Mouse (Mus musculus) cerebellum, postnatal 14 days (tissue): ENCODE data around the gene Dok7.
A peak's percentile ranks its signal among the peaks of the same experiment; 100 is the strongest.

Experiments
- DNase-seq, 2 experiments: peaks; one replicate each; pipeline ENCODE4 v3.0.0; 2021; ENCODE audit warnings: mixed read lengths in 2 of 2

The Dok7 gene

DNA sequence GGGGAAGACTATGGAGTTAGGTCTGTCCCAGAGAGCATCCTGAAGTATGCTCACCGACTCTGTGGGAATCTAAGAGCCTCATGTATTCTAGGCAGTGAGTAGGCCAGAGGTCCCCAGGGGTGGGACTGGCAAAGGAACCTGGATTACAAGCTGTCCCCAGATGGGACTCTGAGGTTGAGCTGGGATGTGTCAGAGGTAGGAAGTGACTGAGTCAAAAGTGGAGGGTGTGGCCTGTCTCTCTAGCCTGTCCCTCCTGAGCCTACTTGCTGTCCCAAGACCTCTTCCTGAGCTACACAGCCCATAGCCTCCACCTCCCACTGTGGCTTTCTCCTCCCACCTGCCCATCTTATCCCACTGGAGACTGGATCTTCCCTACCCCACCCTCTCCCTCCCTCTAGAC lies 1.6 kb downstream of the Dok7 start:
- no peak for DNase-seq

DNA sequence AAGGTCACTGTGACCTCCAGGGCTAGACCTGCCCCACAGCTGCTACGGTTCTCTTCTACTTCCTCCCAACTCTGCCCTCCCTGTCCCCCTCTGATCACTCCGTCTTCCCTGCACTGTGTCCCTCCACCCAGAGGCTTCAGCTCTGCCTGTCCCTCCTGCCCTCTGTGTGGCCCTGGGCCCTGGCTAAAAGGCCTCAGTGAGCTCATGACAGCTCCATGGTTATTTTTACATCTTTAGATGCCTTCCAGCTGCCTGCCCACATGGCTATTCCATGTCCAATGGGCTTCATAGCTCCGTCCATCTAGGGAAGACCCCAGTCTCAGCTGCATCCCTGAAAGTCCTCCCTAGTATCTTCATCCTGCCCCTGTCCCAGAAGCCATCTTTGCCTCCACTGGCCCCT lies 3.5 kb downstream of the Dok7 start:
- no peak for DNase-seq

DNA sequence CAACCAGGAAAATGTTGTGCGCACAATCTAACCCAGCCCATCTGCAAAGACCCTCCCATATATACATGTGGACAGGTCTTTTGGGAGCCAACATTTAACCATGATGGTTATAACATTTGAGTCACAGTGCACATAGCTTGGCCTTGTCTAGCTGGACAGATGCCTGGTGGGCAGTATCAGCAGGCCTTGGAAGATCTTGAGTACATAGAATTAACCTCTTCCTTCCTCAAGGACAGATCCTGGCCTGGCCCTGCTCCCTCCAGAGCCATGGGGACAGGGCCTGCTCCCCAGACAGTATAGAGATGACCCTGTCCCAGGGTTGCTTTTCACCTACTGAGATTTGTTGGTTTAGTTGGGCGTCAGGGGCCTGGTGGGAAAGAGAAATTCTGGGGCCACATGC lies 13.3 kb downstream of the Dok7 start:
- no peak for DNase-seq

DNA sequence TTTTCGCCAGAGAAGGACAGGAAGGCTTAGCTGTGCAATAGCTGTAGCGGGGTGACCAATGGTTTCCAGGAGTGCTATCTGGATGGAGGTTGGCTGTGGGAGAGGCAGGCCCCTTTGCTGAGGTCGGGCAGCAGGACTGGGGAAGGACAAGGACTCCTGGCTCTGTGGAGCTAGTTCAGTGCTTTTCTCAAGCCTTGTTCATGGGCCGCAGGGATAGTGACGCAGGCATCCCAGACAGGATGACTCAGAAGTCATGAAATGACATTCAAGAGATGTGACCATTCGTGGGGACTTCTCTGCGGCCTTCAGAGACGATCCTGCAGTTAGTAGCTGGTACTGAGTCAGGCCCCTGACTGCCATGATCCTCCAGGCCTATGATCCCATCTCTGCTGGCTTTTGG lies 13.7 kb downstream of the Dok7 start:
- DNase-seq, result no peak

DNA sequence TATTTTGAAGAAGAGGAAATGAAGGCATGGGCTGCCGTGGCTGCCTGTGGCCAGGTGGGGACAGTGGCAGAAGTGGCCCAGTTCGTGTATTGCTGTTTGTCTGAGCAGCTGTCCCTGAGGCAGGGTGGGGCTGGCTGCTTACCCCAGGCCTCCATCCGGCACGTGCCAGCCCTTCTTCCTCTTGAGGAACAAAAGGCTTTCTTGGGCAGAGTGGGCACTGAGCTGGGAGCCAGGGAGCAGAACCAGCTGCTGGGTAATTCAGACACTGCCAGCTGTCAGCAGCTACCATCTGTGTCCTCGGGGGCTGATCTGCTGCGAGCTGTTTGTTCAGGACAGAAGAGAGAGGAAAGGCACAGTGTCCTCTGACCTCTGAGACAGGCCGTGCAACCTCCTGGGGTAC lies 14.4 kb downstream of the Dok7 start:
- DNase-seq, result peak in 1 of 2 experiments; percentile 49

DNA sequence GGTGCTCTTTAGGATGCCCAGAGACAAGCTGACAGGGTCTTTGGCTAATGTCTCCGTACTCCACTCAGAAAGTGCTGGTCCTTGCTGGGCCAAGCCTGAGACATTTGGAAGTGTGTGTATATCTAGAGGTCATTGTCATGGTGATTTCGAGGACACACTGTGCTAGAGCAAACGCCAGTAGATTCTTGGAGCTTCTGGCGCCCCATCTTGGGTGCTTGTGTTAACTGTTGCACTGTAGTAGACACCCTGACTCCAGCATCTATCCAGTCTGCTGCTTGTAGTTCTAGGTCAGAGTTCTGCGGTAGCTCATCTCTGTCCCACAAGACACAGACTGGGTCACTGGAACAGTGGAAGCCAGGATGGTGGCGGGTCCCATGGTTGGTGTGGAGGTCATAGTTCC lies 15.3 kb downstream of the Dok7 start:
- no peak for DNase-seq

DNA sequence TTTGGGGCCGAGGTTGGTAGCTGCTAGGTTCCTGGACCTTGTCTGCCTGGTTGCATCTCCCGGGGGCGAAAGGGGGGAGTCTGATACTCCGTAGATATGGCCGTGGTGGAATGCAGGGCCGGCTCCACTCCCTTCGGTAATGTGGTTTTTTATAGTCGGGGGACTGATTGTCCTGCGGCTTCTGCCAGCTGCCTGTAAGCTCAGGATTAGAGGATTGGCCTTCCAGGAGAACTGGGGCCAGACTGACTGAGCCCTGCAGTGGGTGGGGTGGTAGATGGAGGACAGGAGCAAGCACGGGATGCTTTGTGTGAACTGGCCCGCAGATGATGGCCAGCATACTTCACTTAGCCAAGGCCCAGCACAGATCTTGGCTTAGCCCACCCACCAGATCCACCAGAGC lies 16.7 kb downstream of the Dok7 start:
- no peak for DNase-seq

DNA sequence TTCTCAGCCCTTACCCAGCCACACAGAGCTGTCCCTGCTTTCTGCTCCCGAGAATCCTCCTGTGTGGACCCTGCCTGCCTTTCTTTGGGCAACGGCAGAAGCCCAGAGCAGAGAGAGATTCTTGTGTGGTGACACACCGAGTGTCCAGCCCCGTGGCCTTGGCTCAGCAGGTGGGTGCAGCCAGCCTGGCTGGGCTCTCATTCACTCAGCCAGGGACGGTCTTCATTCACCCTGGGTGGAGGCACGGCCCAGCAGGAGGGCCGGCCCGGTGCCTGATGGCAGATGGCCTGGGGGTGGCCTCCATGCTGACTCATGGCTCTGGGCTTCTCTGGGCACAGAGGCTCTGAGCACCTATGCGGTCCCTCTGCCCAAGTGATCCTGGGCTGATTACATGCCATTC lies 17.4 kb downstream of the Dok7 start:
- DNase-seq, result peak; percentile 42 to 52

DNA sequence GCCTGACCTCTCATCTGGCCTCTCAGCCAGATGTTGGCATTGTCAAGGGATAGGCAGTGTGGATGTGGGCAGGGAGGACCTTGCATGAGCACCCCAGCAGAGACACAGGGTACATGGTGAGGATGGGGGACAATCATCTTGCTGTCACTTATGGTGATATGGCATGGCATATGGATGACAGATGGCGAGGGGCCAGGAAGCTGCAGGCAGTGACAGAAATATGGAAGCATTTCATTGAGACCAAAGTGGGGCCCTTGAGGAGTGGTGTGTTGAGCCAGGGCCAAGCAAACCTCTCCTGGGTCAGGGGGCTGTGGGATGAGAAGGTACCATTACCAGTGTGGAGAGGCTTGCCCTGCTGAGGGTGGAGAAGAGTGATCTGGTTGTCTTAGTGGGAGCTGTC lies 19.8 kb downstream of the Dok7 start:
- DNase-seq, result peak in 1 of 2 experiments; percentile 55

DNA sequence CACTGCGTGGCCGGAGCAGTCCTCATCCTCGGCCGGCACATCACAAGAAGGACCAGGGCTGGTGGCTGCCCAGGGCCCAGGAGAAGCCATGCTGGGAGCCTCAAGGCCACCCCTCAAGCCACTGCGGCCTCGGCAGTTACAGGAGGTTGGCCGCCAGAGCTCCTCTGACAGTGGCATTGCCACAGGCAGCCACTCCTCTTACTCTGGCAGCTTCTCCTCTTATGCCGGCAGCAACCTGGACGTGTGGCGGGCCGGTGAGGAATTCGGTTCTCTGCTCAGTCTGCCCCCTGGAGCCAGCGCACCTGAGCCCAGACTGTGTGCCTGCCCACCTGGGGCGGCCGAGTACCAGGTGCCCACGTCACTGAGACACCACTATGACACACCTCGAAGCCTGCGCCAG lies 22.5 kb downstream of the Dok7 start:
- DNase-seq, result peak; percentile 53 to 54

DNA sequence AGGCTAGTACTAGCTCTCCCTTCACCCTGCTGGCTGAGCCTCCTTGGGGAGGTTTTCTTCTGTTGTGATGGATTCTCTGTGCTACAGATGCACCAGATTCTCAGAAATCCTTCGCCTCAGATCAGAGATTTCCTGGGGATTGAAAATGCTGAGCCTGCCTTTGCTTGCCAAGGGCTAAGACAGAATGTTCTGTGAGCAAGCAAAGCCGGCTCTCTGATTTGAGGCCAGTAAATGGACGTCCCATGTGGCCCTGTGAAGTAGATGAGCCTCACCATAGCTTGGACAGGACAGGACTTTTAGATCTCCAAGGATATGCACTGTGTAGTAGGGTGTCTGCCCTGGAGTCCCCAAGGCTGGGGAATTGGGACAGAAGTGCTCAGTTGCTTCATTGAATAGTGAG lies 28.3 kb downstream of the Dok7 start:
- no peak for DNase-seq

DNA sequence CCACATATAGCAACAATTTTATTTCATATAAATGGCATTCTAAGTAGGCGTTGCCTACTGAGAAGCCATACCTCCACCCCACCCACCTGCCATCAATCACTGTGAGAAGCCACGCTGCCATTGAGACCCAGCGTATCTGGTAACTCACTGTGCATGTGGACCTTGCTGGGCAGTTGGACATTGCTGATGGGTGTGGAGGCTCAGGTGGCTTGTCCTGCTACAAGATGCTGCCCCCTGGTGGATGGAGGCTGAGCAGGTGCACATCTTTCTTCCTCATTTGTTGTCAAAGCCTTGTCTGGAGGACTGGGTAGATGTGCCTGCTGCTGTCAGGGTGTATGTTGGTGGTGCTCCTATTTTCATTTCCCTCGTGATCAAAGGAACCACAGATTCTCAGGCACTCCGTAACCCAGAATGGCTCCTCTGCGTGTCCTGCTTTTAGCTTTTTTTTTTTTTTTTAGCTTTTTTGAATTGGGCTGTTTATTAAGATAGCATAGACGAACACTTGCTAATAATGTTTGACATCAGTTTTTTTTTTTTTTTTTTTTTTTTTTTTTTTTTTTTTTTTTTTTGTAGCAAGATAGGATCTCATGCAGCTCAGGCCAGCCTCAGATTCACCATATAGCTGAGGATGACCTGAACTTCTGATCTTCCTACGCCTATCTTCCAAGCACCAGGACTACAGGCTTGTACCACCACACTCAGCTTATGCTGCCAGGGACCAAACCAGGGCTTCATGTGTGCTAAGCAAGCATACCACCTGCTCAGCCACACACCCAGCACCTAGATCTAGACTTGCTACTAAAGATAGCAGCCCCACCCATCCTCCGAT lies 32.4 kb downstream of the Dok7 start:
- peak; percentile 76 to 89 for DNase-seq

DNA sequence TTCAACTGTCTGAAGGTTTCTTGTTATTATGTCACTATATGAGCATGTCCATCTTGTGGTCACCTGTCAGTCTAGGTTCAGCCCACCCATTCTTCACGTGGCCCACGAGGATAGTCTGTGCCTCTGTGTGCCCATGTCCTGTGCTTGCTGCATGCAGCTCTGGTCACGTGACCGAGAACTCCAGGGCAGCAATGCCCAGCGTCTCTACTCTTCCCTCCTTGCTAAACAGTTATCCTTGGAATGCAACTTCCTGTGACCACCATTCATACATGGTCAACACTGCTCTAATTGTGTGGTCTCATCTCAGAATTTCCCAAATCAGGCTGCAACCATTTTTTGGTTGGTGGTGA lies 33.0 kb downstream of the Dok7 start:
- no peak for DNase-seq

DNA sequence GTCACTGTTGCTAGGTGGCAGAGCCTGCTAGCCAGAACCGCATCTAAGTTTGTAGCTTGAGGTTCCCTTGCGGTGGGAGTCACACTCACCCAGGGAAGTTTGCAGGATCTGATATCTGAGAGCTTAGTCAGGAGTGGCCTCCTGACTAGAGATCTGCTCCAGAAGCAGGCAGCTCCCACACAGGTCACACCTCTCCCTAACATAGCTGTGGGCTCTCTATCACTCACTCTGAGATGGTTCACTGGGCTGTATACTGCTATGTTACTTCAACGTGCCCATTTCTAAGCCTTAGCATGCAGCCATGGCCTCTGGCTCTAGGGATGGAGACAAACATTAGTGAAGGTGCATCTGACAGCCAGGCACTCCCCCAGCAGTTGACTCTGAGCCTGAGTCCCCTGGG lies 35.1 kb downstream of the Dok7 start:
- DNase-seq, result no peak

DNA sequence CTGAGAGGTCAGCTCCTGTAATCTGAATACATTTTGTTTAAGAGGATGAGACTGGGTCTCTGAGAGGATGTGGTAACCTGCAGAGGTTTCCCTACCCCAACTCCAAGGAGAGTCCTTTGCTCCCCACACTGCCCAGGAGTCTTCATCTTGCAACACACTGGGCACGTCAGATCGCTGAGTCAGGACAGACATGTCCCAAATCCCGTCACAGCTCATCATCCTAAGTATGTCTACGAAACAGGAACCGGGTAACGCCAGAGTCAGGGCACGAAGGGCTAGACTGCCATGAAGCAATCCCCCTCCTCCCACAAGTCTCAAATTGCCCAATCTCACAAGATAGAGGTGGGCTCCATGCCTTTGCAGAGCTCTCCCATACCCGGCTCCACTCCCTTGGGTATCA lies 46.5 kb downstream of the Dok7 start:
- DNase-seq, result no peak

DNA sequence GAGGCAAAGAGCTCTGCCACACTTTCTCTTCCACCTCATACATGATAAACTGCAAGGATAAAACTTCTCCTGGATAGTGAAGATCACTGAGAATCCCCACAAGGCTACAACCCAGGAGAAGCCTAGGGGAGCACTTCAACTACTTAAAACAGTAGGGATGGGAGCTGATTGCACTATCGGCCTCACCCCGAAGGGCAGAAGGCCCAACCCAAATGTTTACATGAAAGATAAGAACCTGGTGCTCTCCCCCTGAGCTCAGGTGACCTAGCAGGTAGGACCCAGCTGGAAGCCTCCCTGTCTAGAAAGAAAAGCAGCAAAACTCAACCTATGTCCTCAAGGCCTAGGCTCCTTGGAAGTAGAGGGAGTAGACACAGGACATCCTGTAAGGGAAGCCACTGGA lies 47.0 kb downstream of the Dok7 start:
- DNase-seq, result no peak

DNA sequence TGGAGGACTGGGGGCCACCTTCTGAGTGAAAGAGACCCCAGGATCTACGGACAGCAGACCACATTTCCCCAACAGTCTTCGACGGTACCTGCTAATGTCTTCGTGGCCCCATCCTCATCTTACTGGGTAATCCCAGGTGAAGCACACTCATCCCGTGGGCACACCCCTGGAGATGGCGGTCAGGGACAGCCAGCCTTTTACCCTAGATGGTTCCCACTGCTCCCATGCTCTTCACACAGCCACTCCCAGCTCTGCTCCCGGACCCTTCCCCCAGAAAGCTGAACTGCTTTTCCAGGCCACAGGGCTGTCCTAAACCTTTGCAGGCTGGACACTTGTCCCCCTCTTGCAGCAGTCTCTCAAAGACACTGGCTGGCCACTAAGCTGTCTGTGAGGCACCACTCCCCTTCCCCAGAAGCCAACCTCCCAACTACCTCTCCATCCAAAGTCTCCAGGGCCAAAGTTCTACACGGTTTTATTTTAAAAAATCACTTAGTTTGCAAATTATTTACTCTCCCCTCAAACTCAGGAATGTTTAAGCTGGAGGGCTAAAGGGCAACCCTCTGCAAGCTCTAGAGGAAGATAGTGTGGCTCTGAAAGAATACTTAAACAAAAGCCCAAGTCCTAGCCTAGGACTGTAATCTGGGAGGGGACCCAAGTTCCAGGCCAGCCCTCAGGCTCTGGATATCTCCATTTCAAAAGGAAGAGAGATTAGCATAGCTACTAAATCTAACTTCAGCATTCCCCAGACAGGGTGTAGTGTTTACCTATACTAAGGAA lies 47.8 kb downstream of the Dok7 start:
- no peak for DNase-seq

DNA sequence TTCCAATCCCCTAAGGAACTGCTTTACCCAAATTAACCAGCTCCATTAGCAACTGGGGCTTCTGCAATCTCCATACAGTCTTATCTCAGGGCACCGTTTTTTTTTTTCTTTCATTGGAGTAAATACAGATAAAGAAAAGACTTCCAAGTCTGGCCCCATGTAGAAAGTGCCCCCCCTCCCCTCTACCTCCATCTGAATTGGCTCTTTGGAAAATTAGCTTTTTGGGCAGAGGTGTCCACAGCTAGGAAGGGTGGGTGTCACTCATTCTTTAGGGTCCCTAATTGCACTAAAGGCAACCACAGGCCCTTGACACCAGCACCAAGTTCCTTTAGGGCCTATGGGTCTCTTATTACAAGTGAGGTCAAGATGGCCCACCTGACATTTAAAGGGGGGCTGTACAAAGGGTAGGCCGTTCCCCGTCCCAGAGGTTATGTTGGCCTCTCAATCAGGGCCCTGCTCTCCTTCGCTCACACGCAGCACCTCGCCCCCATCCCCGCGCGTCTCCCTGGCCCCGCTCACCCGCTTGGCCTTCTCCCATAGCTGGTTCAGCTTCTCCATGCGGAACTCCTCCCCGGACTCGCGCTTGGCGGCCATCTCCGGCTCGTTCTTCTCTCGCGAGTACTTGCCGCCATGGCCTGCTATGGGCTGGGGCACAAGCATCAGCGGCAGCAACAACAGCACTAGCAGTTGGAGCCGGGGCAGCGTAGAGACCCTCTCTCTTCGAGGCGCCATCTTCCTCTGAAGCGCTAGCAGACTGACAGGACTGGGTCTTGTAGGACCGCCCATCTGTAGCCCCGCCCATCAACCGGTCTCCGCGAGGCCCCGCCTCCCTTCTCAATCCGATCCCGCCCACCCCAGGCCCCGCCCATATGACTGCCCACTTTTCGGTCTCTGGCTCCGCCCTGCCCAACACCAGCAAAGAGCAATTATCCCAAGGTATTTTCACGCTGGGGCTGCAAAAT lies 48.7 kb downstream of the Dok7 start, which contains the start of gene Lrpap1:
Lrpap1 (minus strand) TSS at position 807 of the 962 bp plus-strand sequence.
- DNase-seq, result peak; percentile 94

DNA sequence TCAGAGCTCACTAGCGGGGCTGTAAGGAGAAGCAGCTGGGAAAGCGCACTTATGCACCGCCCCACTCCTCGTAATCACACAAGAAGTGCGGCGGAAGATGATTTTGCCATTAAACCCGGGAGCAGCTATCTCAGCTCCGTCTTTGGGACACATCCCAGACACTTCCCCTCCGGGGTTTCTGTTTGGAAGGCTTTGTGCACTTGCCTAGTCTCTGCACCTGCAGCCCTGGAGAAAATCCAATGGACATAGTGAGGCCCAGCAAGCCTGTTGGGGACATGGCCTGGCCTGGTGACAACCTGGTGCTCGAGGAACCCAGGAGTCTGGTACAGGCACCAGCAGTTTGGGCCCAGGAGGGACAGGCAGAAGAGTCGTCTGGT lies 49.3 kb downstream of the Dok7 start:
- DNase-seq, result peak; percentile 64 to 67

DNA sequence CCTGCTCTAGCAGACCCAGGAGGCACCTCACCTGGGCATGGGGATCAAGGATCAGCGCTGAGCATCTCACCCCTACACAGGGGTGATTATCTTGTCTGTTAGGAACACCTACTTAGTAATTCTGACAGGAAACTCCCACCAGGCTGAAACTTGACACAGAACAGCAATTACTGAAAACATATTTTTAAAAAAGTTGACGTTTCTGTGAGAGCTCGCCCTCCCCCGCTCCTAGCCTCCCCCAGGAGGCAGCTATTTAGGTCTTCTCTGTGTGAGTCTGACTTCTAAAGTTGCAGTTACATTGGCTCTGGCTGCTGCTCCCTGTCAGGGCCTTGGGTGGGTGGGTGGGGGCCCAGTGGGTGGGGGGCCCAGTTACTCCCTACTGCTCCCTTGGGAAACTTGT lies 55.9 kb downstream of the Dok7 start:
- DNase-seq, result no peak

DNA sequence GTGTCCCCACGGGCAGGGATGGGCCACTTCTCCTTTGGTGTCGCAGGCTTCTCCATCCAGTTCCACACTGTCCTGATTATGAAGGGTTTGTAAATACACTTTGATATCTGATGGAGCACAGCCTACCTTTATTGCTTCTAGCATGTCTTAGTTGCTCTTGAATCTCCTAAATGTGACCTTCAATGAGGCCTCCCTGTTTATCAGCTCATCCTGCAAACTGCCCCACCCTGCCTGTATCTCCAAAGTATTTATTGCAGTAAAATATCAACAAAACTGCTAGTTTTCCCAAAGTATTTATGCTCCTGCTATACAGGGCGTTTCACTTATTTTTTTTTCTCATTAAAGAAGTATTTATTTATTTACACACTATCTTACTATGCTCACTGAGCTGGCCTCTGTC lies 59.4 kb downstream of the Dok7 start:
- DNase-seq, result no peak

DNA sequence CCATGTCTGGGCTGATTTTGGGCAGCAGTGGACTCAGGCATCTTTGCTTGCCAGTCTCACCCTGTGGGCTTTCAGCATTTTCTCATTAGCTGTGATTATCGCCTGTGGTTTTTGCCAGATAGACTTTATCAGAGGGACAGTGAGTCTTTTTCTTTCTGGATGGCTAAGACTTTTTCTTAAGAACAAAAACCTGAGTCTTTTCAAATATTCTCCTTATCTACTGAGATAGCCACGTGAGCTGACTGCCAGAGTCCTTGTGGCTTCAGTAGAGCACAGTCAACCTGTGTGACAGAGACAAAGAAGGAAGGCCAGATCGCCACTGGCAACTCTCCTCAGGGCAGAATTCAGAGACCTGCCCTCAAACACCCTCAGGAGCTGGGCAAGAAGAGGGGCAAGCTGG lies 61.1 kb downstream of the Dok7 start:
- no peak for DNase-seq

DNA sequence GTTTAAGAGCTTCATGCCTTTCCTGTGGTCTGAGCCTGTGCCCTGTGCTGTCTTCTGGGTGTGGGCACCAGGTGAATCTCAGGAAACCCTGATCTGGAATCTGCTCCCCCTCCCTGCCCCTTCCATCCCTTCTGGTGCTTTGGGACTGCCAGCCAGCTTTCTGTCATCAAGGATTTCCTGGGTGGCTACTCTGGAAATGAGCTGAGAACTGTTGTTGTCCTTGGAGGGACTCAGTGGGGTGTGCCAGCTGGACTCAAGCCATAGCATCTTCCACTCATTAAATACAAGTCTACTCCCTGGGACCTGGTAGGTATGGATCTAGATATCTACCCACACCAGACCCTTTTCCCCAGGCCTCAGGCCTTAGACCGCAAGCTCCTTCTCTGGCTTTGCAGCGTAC lies 61.9 kb downstream of the Dok7 start:
- peak; percentile 68 to 80 for DNase-seq
